Mouse (Mus musculus): ENCODE measurements around the gene Mmp3.
"Not testable (repeated sequence)": the region's sequence is repeated elsewhere in the genome, so short reads cannot be mapped to it uniquely, and the experiment has no call there.

The Mmp3 gene

GRCm38 (mm10) chr9:7445522-7445921 is at the start of gene Mmp3:
Mmp3 (plus strand) TSS chr9:7445822.
- DNase-seq (ENCODE audit: low spot score in 2 of 2) = no peak

GRCm38 (mm10) chr9:7396556-7396955 is 49.1 kb upstream of the Mmp3 start:
- DNase-seq (ENCODE audit: low spot score in 2 of 2) = not testable (repeated sequence)

DNA sequence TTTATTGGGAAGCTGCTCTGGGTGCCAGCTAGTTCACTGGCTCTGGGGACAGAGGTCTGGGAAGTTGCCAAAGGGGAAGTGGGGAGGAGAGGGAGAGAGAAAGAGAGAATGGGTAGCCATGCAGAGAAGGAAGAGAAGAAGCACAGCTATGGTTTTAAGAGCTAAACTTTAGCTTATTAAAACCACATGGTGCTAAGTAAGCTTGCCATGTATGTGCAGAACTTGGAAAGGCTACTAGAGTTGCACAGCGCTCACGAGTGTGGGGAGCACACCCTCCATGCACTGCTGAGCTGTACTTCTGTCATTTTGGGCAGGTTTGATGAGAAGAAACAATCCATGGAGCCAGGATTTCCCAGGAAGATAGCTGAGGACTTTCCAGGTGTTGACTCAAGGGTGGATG is 7.7 kb downstream of the Mmp3 start:
- DNase-seq (ENCODE audit: low spot score in 2 of 2) = no peak

DNA sequence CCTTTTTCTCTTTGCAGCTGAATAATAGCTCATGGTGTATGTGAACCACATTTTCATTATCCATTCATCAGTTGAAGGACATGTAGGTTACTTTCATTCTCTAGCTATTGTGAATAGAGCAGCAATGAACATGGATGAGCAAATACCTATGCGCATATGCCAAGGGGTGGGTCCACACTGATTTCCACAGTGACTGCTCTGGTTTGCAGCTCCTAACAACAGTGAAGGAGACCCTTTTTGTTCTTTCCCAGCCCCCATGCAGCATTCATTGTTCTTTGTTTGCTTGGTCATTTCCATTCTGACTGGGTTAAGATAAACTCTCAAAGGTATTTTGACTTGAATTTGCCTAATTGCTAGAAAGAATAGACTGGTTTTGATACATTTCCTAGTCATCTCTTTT is 24.6 kb downstream of the Mmp3 start:
- DNase-seq (ENCODE audit: low spot score in 2 of 2) = no peak

GRCm38 (mm10) chr9:7483684-7484394 is 38.2 kb downstream of the Mmp3 start:
- DNase-seq (ENCODE audit: low spot score in 2 of 2) = no peak

- DNase-seq (ENCODE audit: low spot score in 2 of 2) = no peak
Measured at GRCm38 (mm10) chr9:7501138-7501537, 55.5 kb downstream of the Mmp3 start.

DNA sequence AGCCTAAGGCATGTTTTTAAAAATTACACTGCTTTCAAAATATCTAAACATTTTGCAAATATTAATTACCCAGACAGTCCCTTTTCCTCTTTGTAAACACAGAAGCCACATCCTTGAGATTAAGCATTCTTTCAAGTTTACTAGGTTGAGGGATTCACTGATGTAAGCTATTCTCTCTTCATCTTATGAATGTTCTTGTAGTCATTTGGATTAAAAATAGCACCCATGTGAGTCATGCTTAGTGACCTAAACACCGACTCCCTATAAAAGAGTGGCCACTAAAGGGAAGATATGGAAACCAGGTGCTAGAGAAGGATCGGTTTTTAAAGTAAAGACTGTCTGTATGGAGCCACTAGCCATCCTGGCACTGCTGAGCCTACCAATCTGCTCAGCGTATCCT is 56.4 kb downstream of the Mmp3 start, which contains the start of gene Mmp10:
Gene Mmp10, plus strand, starts transcription at position 302 of the 400 bp plus-strand sequence.
- no peak for DNase-seq (ENCODE audit: low spot score in 2 of 2)
